Mouse (Mus musculus) heart, postnatal 0 days (tissue): ENCODE data around the gene Lhfpl2.

Experiments used
- CTCF ChIP-seq: IDR thresholded peaks from 2 replicates; pipeline ENCODE4 v1.5.1; 2016; ENCODE audit warnings: antibody characterized with exemption, control low read depth, low read depth
- EP300 ChIP-seq: IDR thresholded peaks from 2 replicates; pipeline ENCODE4 v1.6.1; 2016; ENCODE audit warnings: antibody characterized with exemption, low read depth

DNA sequence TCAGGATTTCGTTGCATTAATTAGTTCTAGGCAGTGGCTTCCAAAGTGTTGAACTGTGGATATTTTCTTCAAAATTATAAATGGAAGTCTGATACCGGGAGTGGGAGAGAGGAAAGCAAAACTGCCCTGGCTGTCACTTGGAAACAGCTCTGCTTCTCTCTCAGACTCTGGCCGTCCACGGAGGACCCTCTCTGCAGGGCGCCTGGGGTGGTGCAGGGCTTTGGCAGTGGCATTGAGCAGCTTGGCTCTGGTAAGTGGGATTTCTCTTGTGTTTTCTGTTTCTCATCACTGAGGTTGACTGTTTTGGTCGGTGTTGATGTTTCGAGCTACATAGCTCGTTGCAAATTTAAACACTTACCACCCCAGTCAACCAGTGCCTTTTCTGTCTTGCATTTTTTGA lies 53.0 kb downstream of the Lhfpl2 start:
- no peak for TF ChIP-seq CTCF
- no peak for TF ChIP-seq EP300
